Comparison of ENCODE assay signal across 37 mouse cellular contexts in genomic region chr17:48089019-48089418, GRCm38 (mm10). TPM values are rescaled to one million over a fixed set of nuclear protein-coding genes. Genes with fewer than 3 reads are reported as not detected.
"Had no signal": no experiment of that assay in that cellular context is flagged by ENCODE, and none has a peak within 500 bp of the region (broad histone marks: within the 10 kb centered on the region; RNA-seq: fewer than 3 reads in every experiment).

TSS of gene 1700067P10Rik (plus strand) at chr17:48089319.

- H3K4me2 ChIP-seq: limb, embryonic 12.5 days; limb, embryonic 13.5 days; limb, embryonic 15.5 days; liver, embryonic 11.5 days; liver, embryonic 12.5 days; liver, embryonic 13.5 days; liver, embryonic 15.5 days; lung, embryonic 14.5 days; lung, embryonic 15.5 days; midbrain, embryonic 11.5 days; midbrain, embryonic 12.5 days; midbrain, embryonic 13.5 days; midbrain, embryonic 15.5 days had no signal

- DNase-seq: left cerebral cortex, postnatal 4 days; liver; liver, embryonic 13.5 days; liver, postnatal 0 days; lung, adult 18-20 months; lung, adult 2 months; lung, embryonic 14.5 days; lung, postnatal 10 days; lung, postnatal 14 days; lung, postnatal 36 days; lung, postnatal 4 days; midbrain, embryonic 14.5 days had no signal

- H3K9ac ChIP-seq: limb, embryonic 12.5 days; limb, embryonic 13.5 days; limb, embryonic 15.5 days; liver, embryonic 12.5 days; liver, embryonic 13.5 days; liver, embryonic 14.5 days; liver, embryonic 15.5 days; liver, postnatal 0 days; lung, embryonic 14.5 days; lung, embryonic 15.5 days; midbrain, embryonic 12.5 days; midbrain, embryonic 13.5 days; midbrain, embryonic 15.5 days had no signal

- ATAC-seq: liver, embryonic 12.5 days; liver, postnatal 0 days; midbrain, embryonic 13.5 days; midbrain, embryonic 15.5 days; midbrain, embryonic 16.5 days had no signal

- H3K36me3 ChIP-seq: limb, embryonic 10.5 days; limb, embryonic 12.5 days; limb, embryonic 13.5 days; limb, embryonic 15.5 days; liver, embryonic 12.5 days; liver, embryonic 13.5 days; liver, embryonic 15.5 days; lung, embryonic 15.5 days; midbrain, embryonic 10.5 days; midbrain, embryonic 12.5 days; midbrain, embryonic 13.5 days; midbrain, embryonic 15.5 days had no signal

- H3K27ac ChIP-seq: left cerebral cortex, adult 2 months; limb, embryonic 10.5 days; limb, embryonic 12.5 days; limb, embryonic 13.5 days; limb, embryonic 15.5 days; liver, embryonic 12.5 days; liver, embryonic 13.5 days; liver, embryonic 14.5 days; liver, embryonic 15.5 days; lung, embryonic 15.5 days; macrophage; midbrain, embryonic 12.5 days; midbrain, embryonic 13.5 days; midbrain, embryonic 15.5 days had no signal

- H3K4me1 ChIP-seq: limb, embryonic 10.5 days; limb, embryonic 15.5 days; liver, embryonic 12.5 days; liver, embryonic 13.5 days; liver, embryonic 15.5 days; megakaryocyte, embryonic 14.5 days; midbrain, embryonic 15.5 days had no signal

- H3K4me3 ChIP-seq: left cerebral cortex, adult 2 months; limb, embryonic 10.5 days; limb, embryonic 12.5 days; limb, embryonic 13.5 days; limb, embryonic 15.5 days; liver, embryonic 12.5 days; liver, embryonic 13.5 days; liver, embryonic 15.5 days; lung, embryonic 15.5 days; megakaryocyte, embryonic 14.5 days; midbrain, embryonic 10.5 days; midbrain, embryonic 12.5 days; midbrain, embryonic 13.5 days; midbrain, embryonic 15.5 days; myocyte had no signal

- H3K9me3 ChIP-seq: limb, embryonic 15.5 days; lung, embryonic 15.5 days; midbrain, embryonic 13.5 days; midbrain, embryonic 15.5 days had no signal

RNA-seq across cellular contexts. Expression of gene 1700067P10Rik, which starts in this region (rescaled TPM):
- polyA plus RNA-seq: limb, embryonic 10.5 days; limb, embryonic 11.5 days; limb, embryonic 12.5 days; limb, embryonic 13.5 days; limb, embryonic 15.5 days; liver, adult 2 months; liver, embryonic 11.5 days; liver, embryonic 12.5 days; liver, embryonic 13.5 days; liver, embryonic 14.5 days; liver, embryonic 15.5 days; liver, embryonic 16.5 days; liver, postnatal 0 days; lung, adult 2 months; lung, embryonic 14.5 days; lung, embryonic 15.5 days; lung, embryonic 16.5 days; lung, postnatal 0 days; macrophage; midbrain, embryonic 10.5 days; midbrain, embryonic 11.5 days; midbrain, embryonic 12.5 days; midbrain, embryonic 14.5 days; midbrain, embryonic 15.5 days; midbrain, embryonic 16.5 days; midbrain, postnatal 0 days; myocyte had no signal
